Comparison of ENCODE assay signal across 11 mouse cellular contexts in the genomic region with DNA sequence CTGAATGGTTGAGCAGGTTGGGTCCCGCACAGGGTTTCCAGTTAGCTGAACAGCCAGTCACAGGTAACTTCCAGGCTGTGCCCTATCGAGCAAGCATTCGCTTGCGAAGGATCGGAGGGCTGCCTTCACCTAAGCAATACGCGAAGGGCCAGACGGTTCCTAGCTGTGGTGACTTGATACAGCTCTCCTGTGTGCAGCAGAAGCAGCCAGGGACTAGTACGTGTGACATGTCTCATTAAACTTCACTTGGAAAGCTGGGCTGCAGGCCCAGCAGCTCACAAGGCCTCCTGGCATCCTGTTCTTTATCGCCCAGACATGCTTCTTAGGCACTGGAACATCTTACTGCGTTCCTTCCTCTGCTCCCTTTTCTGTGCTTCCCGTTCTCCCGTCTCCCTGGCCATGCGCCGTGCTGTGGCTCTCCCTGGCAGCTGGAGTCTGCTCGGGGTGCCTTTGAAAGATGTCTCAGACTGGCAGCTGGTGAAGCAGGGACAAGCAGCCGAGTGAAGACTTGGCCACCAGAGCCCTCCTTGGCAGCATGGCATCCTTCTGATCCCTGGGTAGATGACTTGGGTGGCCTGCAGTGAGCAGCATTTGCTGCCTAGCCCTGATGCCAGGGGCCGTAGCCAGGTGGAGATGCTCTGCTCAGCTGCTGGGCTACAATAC. TPM values are rescaled to one million over a fixed set of nuclear protein-coding genes. Genes with fewer than 3 reads are reported as not detected.
A peak's percentile ranks its signal among the peaks of the same experiment; 100 is the strongest.
DNase-seq lines count a peak whose midpoint lies in the region; ATAC-seq and TF ChIP-seq lines count a peak whose summit lies in the region.
"Had no signal": no experiment of that assay in that cellular context is flagged by ENCODE, and none has a peak within 500 bp of the region (broad histone marks: within the 10 kb centered on the region; RNA-seq: fewer than 3 reads in every experiment).

No protein-coding gene starts in this region.

- H3K27ac ChIP-seq in heart, embryonic 13.5 days (replicated peaks): peak overlapping the region; percentile 34
- no peak overlapping the region for H3K27ac ChIP-seq in heart, adult 2 months
- H3K27ac ChIP-seq in hindbrain, embryonic 14.5 days: no peak overlapping the region
- H3K27ac ChIP-seq in stomach, embryonic 15.5 days: peak overlapping the region; percentile 71

- TF ChIP-seq POLR2A in heart, adult 2 months (IDR thresholded peaks at IDR 0.05; ENCODE audit: insufficient read depth, low read depth, low read length): no peak

- no peaks in the 10 kb centered on the region for H3K27me3 ChIP-seq in heart, embryonic 13.5 days (replicated peaks)
- H3K27me3 ChIP-seq in heart, adult 2 months (ENCODE audit: control insufficient read depth, insufficient read depth, low read length): no peaks in the 10 kb centered on the region
- no peaks in the 10 kb centered on the region for H3K27me3 ChIP-seq in hindbrain, embryonic 14.5 days (ENCODE audit: control insufficient read depth, insufficient read depth, low read length)
- H3K27me3 ChIP-seq in stomach, embryonic 15.5 days (replicated peaks): no peaks in the 10 kb centered on the region

- no peaks in the 10 kb centered on the region for H3K36me3 ChIP-seq in heart, embryonic 13.5 days
- no peaks in the 10 kb centered on the region for H3K36me3 ChIP-seq in heart, adult 2 months (ENCODE audit: control insufficient read depth, insufficient read depth, low read length)
- H3K36me3 ChIP-seq in hindbrain, embryonic 14.5 days (replicated peaks; ENCODE audit: control insufficient read depth, insufficient read depth): no peaks in the 10 kb centered on the region
- H3K36me3 ChIP-seq in stomach, embryonic 15.5 days: no peaks in the 10 kb centered on the region

- TF ChIP-seq CTCF in heart, adult 2 months (IDR thresholded peaks at IDR 0.05): no peak

- H3K4me3 ChIP-seq in heart, embryonic 13.5 days: no peak overlapping the region
- H3K4me3 ChIP-seq in heart, adult 2 months: no peak overlapping the region
- no peak overlapping the region for H3K4me3 ChIP-seq in hindbrain, embryonic 14.5 days (replicated peaks; ENCODE audit: low read length)
- H3K4me3 ChIP-seq in stomach, embryonic 15.5 days (replicated peaks): no peak overlapping the region

- peak overlapping the region; percentile 25 for H3K9ac ChIP-seq in heart, embryonic 13.5 days
- no peak overlapping the region for H3K9ac ChIP-seq in heart, adult 2 months (ENCODE audit: low read depth, low read length)
- H3K9ac ChIP-seq in hindbrain, embryonic 14.5 days: no peak overlapping the region; the same call in 1 of the 2 replicates
- H3K9ac ChIP-seq in stomach, embryonic 15.5 days: no peak overlapping the region

- peaks cover 61% of the 10 kb centered on the region for H3K4me1 ChIP-seq in heart, embryonic 13.5 days
- peaks cover 5% of the 10 kb centered on the region; the same call in 1 of the 2 replicates for H3K4me1 ChIP-seq in heart, adult 2 months (ENCODE audit: control insufficient read depth, insufficient read depth, low read length)
- peaks cover 26% of the 10 kb centered on the region; the same call in 1 of the 2 replicates for H3K4me1 ChIP-seq in hindbrain, embryonic 14.5 days (replicated peaks; ENCODE audit: control insufficient read depth, insufficient read depth, low read length)
- H3K4me1 ChIP-seq in stomach, embryonic 15.5 days: peaks cover 40% of the 10 kb centered on the region

- H3K4me2 ChIP-seq in heart, embryonic 13.5 days: no peak overlapping the region
- H3K4me2 ChIP-seq in hindbrain, embryonic 14.5 days (replicated peaks): no peak overlapping the region
- H3K4me2 ChIP-seq in stomach, embryonic 15.5 days: no peak overlapping the region

- WGBS in heart, embryonic 13.5 days: 62% methylated on average over 18 of the region's 18 CpGs
- 70% methylated on average over 18 of the region's 18 CpGs for WGBS in heart, adult 2 months
- 69% methylated on average over 18 of the region's 18 CpGs for WGBS in hindbrain, embryonic 14.5 days
- 75% methylated on average over 18 of the region's 18 CpGs for WGBS in stomach, embryonic 15.5 days

- intact Hi-C loops in heart, adult 2 months (cut with DNase I): no loop called here

- no peak for ATAC-seq in heart, embryonic 13.5 days (ENCODE audit: extremely low read depth, insufficient number of reproducible peaks, low FRiP score, low TSS enrichment)
- ATAC-seq in hindbrain, embryonic 14.5 days (ENCODE audit: low FRiP score): 0 out of 2 replicates have a peak, but pooled peaks have one; percentile 25
- no peak for ATAC-seq in stomach, embryonic 15.5 days (ENCODE audit: insufficient read depth, low FRiP score, low read depth)

- no peak for TF ChIP-seq EP300 in heart, adult 2 months (IDR thresholded peaks at IDR 0.05; ENCODE audit: insufficient read depth, low read depth, low read length)

- no peaks in the 10 kb centered on the region for H3K9me3 ChIP-seq in heart, embryonic 13.5 days
- no peaks in the 10 kb centered on the region for H3K9me3 ChIP-seq in hindbrain, embryonic 14.5 days (ENCODE audit: control insufficient read depth, low read length)
- H3K9me3 ChIP-seq in stomach, embryonic 15.5 days: no peaks in the 10 kb centered on the region

- DNase-seq in heart, adult 2 months: no peak
- DNase-seq in right cerebral cortex, adult 18-20 months: peak; percentile 34
- no peak for DNase-seq in right cerebral cortex, adult 2 months (ENCODE audit: low spot score in 2 of 2)
- DNase-seq in hindbrain, embryonic 14.5 days (ENCODE audit: low spot score): no peak
- DNase-seq in embryo, embryonic 10.5 days (ENCODE audit: low spot score): no peak
- no peak for DNase-seq in retina, embryonic 14.5 days (ENCODE audit: low spot score)
- DNase-seq: heart, adult 18-20 months; layer of hippocampus, postnatal 36 days had no signal

- H3K79me2 ChIP-seq in heart, adult 2 months (replicated peaks; ENCODE audit: control insufficient read depth, insufficient read depth, low read length): no peaks in the 10 kb centered on the region

RNA-seq across cellular contexts. Expression of gene Snx20, which starts 56.1 kb away (rescaled TPM):
- polyA plus RNA-seq in heart, embryonic 13.5 days (2015; fragmentation: Nextera tagmentation; extraction: Ambion mirVana): 1.6 and 1.8 TPM in 2 replicates
- total RNA-seq in heart, adult 2 months (2021): 1 to 10 TPM; 1.0 to 1.6 TPM
- 0.76 and 1.1 TPM in 2 replicates for polyA plus RNA-seq in heart, adult 2 months (2012; rRNA removed)
- polyA plus RNA-seq in hindbrain, embryonic 14.5 days (2014; fragmentation: Nextera tagmentation; extraction: Ambion mirVana): 1.4 and 1.7 TPM in 2 replicates
- polyA plus RNA-seq in stomach, embryonic 15.5 days (2015; fragmentation: Nextera tagmentation; extraction: Ambion mirVana): 2.8 TPM in 2 replicates

RNA-seq across cellular contexts. Expression of gene Nkd1, which starts 58.6 kb away (rescaled TPM):
- 16.1 and 18.6 TPM in 2 replicates for polyA plus RNA-seq in heart, embryonic 13.5 days (2015; fragmentation: Nextera tagmentation; extraction: Ambion mirVana)
- 1 to 10 TPM; 2.3 to 2.9 TPM for total RNA-seq in heart, adult 2 months (2021)
- polyA plus RNA-seq in heart, adult 2 months (2012; rRNA removed): 3.4 and 3.6 TPM in 2 replicates
- 45.3 and 57.6 TPM in 2 replicates for polyA plus RNA-seq in hindbrain, embryonic 14.5 days (2014; fragmentation: Nextera tagmentation; extraction: Ambion mirVana)
- 40.4 and 42.0 TPM in 2 replicates for polyA plus RNA-seq in stomach, embryonic 15.5 days (2015; fragmentation: Nextera tagmentation; extraction: Ambion mirVana)
- polyA plus RNA-seq: C2C12 had no signal

Comparison
In these comparisons a context has a peak if more than half of its experiments do, and no peak if none do; other contexts are left out.
1. H3K27ac ChIP-seq: peak in heart, embryonic 13.5 days (single experiment) and stomach, embryonic 15.5 days (single experiment); none in heart, adult 2 months (single experiment) and hindbrain, embryonic 14.5 days (single experiment).